Mouse (Mus musculus): Measurements from ENCODE around the gene Pkd1.

Pkd1 gene

GRCm38 (mm10) chr17:24644875-24645721, 95.5 kb downstream of the Pkd1 start:
- DNase-seq (ENCODE audit: low read depth, low spot score), result peak; percentile 54

DNA sequence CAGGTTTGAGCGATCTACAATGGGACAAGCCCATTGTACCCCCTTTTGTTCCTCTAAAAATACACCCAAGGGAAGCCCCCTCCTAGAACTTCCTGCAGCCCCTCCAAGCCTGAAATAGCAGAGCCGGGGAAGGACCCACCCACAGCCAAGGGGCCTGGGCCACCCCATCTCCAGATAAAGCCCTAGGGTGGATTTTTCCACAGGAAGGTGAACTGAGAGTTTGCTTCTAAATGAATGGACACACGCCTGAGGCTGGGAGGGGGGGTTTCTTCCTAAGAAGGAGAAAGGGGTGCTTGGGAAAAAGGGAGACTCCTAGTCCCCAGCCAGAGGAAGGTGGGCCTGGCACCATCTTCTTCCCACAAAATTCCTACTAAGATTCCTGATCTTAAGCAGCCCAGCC, 96.3 kb downstream of the Pkd1 start:
- DNase-seq (ENCODE audit: low read depth, low spot score), result no peak

Data from 3T3-L1 (cell line).